Mouse (Mus musculus): ENCODE results near the gene Crygd. TPM values are rescaled to one million over a fixed set of nuclear protein-coding genes. Genes with fewer than 3 reads are reported as not detected.
"Not testable (repeated sequence)": the region's sequence is repeated elsewhere in the genome, so short reads cannot be mapped to it uniquely, and the experiment has no call there.

Gene Crygd
- not detected in 2 replicates for total RNA-seq (2017)

- ATAC-seq (replicated peaks; ENCODE audit: low read depth, poor library complexity, severe bottlenecking): no peak
Measured at GRCm38 (mm10) chr1:65063352-65063751, at the start of gene Crygd. TSS of gene Crygd (minus strand) at chr1:65063452.

GRCm38 (mm10) chr1:65112807-65113196 lies 49.5 kb upstream of the Crygd start:
- peak; percentile 17; the same call in 1 of the 2 replicates for ATAC-seq (replicated peaks; ENCODE audit: low read depth, poor library complexity, severe bottlenecking)

- peak; percentile 53; the same call in 1 of the 2 replicates for ATAC-seq (replicated peaks; ENCODE audit: low read depth, poor library complexity, severe bottlenecking)
Measured at GRCm38 (mm10) chr1:65112031-65112806, 49.0 kb upstream of the Crygd start.

GRCm38 (mm10) chr1:65109756-65110435 lies 46.6 kb upstream of the Crygd start:
- no peak for ATAC-seq (replicated peaks; ENCODE audit: low read depth, poor library complexity, severe bottlenecking)

GRCm38 (mm10) chr1:65109196-65109595 lies 45.9 kb upstream of the Crygd start:
- no peak for ATAC-seq (replicated peaks; ENCODE audit: low read depth, poor library complexity, severe bottlenecking)

- peak; percentile 63 for ATAC-seq (replicated peaks; ENCODE audit: low read depth, poor library complexity, severe bottlenecking)
Measured at GRCm38 (mm10) chr1:65107654-65108279, 44.5 kb upstream of the Crygd start.

GRCm38 (mm10) chr1:65103273-65103672 lies 40.0 kb upstream of the Crygd start, which contains the start of gene Cryga:
TSS of gene Cryga (minus strand) at chr1:65103373.
- no peak for ATAC-seq (replicated peaks; ENCODE audit: low read depth, poor library complexity, severe bottlenecking)

- ATAC-seq (replicated peaks; ENCODE audit: low read depth, poor library complexity, severe bottlenecking): no peak
Measured at GRCm38 (mm10) chr1:65096953-65097352, 33.7 kb upstream of the Crygd start.

- ATAC-seq (replicated peaks; ENCODE audit: low read depth, poor library complexity, severe bottlenecking): no peak
Measured at GRCm38 (mm10) chr1:65091566-65091965, 28.3 kb upstream of the Crygd start.

GRCm38 (mm10) chr1:65090370-65090769 lies 27.1 kb upstream of the Crygd start:
- ATAC-seq (replicated peaks; ENCODE audit: low read depth, poor library complexity, severe bottlenecking): peak; percentile 96

GRCm38 (mm10) chr1:65088567-65089356 lies 25.5 kb upstream of the Crygd start:
- peak; percentile 68 for ATAC-seq (replicated peaks; ENCODE audit: low read depth, poor library complexity, severe bottlenecking)

GRCm38 (mm10) chr1:65082188-65082587 lies 18.9 kb upstream of the Crygd start, which contains the start of gene Crygb:
TSS of gene Crygb (minus strand) at chr1:65082288.
- no peak for ATAC-seq (replicated peaks; ENCODE audit: low read depth, poor library complexity, severe bottlenecking)

GRCm38 (mm10) chr1:65075607-65076006 lies 12.4 kb upstream of the Crygd start:
- ATAC-seq (replicated peaks; ENCODE audit: low read depth, poor library complexity, severe bottlenecking): no peak

- no peak for ATAC-seq (replicated peaks; ENCODE audit: low read depth, poor library complexity, severe bottlenecking)
Measured at GRCm38 (mm10) chr1:65073589-65073988, 10.3 kb upstream of the Crygd start, which contains the start of gene Crygc. TSS of gene Crygc (minus strand) at chr1:65073689.

GRCm38 (mm10) chr1:65067842-65068241 lies 4.6 kb upstream of the Crygd start:
- no peak for ATAC-seq (replicated peaks; ENCODE audit: low read depth, poor library complexity, severe bottlenecking)

GRCm38 (mm10) chr1:65064201-65064600 lies 949 bp upstream of the Crygd start:
- no peak for ATAC-seq (replicated peaks; ENCODE audit: low read depth, poor library complexity, severe bottlenecking)

GRCm38 (mm10) chr1:65052140-65052539 lies 11.1 kb downstream of the Crygd start:
- ATAC-seq (replicated peaks; ENCODE audit: low read depth, poor library complexity, severe bottlenecking): no peak

- ATAC-seq (replicated peaks; ENCODE audit: low read depth, poor library complexity, severe bottlenecking): no peak
Measured at GRCm38 (mm10) chr1:65051696-65052095, 11.6 kb downstream of the Crygd start.

- ATAC-seq (replicated peaks; ENCODE audit: low read depth, poor library complexity, severe bottlenecking): not testable (repeated sequence)
Measured at GRCm38 (mm10) chr1:65050952-65051351, 12.3 kb downstream of the Crygd start, which contains the start of gene Cryge. TSS of gene Cryge (minus strand) at chr1:65051149.

- no peak for ATAC-seq (replicated peaks; ENCODE audit: low read depth, poor library complexity, severe bottlenecking)
Measured at GRCm38 (mm10) chr1:65048781-65049180, 14.5 kb downstream of the Crygd start.
